Mouse (Mus musculus) liver, embryonic 15.5 days (tissue): Measurements from ENCODE around the gene Tanc2. TPM values are rescaled to one million over a fixed set of nuclear protein-coding genes. Genes with fewer than 3 reads are reported as not detected.
A peak's percentile ranks its signal among the peaks of the same experiment; 100 is the strongest.

Experiments
- ATAC-seq: fragments of 200-750 bp; cut with Nextera tagmentation; 2 replicates; pipeline ENCODE4 v1.8.0; 2017; ENCODE audit warnings: moderate number of reproducible peaks, mild to moderate bottlenecking, moderate library complexity; ENCODE audit not compliant: insufficient read depth
- H3K27ac ChIP-seq: fragments of 300-500 bp; sonication (generic); replicated peaks from 2 replicates; pipeline ENCODE4 v1.5.1; 2015; ENCODE audit warnings: mild to moderate bottlenecking, inconsistent platforms
- H3K27me3 ChIP-seq: fragments of 300-500 bp; sonication (generic); 2 replicates; pipeline ENCODE4 v1.6.1; 2015; ENCODE audit warnings: mild to moderate bottlenecking, inconsistent platforms
- H3K36me3 ChIP-seq: fragments of 300-500 bp; sonication (generic); replicated peaks from 2 replicates; pipeline ENCODE4 v1.6.1; 2015; ENCODE audit warnings: moderate library complexity, mild to moderate bottlenecking, inconsistent platforms
- H3K4me1 ChIP-seq: fragments of 300-500 bp; sonication (generic); replicated peaks from 2 replicates; pipeline ENCODE4 v1.6.1; 2015; ENCODE audit warnings: inconsistent platforms
- H3K4me2 ChIP-seq: fragments of 300-500 bp; sonication (generic); 2 replicates; pipeline ENCODE4 v1.6.1; 2015; ENCODE audit warnings: moderate library complexity, mild to moderate bottlenecking, inconsistent platforms
- H3K4me3 ChIP-seq: fragments of 300-500 bp; sonication (generic); replicated peaks from 2 replicates; pipeline ENCODE4 v1.5.1; 2015; ENCODE audit warnings: mild to moderate bottlenecking, inconsistent platforms
- H3K9ac ChIP-seq: fragments of 300-500 bp; sonication (generic); 2 replicates; pipeline ENCODE4 v1.6.1; 2015; ENCODE audit warnings: moderate library complexity, mild to moderate bottlenecking, inconsistent platforms
- H3K9me3 ChIP-seq: fragments of 300-500 bp; sonication (generic); replicated peaks from 2 replicates; pipeline ENCODE4 v1.6.1; 2016; ENCODE audit warnings: inconsistent platforms
- WGBS: fragments of 180-500 bp; shearing (Covaris S2); methylation state at CpG from one replicate; pipeline ENCODE4 v1.1.7; 2015; ENCODE audit warnings: mixed read lengths; ENCODE audit not compliant: insufficient replicate concordance; 5-methylcytosine and 5-hydroxymethylcytosine counted together
- polyA plus RNA-seq: library from polyadenylated mRNA; unstranded; fragments of >200 nt; fragmentation: Nextera tagmentation; extraction: Ambion mirVana; gene quantifications from 2 replicates; pipeline ENCODE4 v1.2.1, GENCODE M21; 2015

Gene Tanc2
- polyA plus RNA-seq, 1 experiment from 2014 or later = 1.2 TPM

DNA sequence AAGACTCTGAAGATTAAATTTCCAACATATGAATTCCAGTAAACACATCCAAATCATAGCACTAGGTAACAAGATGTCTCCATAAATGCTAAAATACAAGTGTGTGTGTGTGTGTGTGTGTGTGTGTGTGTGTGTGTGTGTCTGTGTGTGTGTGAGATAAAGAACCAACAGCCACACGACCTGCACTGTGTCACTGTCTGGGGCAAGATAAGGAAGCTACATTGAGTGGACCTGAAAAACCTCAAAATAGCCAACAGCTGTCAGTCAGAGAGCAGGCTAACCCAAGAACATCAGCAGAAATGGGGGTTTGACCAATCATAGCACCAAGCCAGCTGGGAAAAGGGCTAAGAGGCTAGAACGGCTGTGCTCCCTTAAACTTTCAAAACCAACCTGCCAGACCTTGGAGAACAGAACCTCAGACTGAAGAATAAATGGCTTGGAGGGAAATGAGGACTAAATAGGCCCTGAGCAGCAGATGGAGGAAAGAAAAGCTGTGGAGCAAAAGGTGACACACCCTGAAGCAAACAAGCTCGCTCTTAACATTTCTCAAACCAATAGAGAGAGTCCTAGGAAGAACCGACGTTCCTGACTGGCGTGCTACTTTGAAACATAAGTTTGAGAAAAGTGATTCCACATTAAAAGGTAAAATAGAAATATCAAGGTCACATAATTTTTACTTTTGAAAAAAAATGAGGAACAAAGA is 30.8 kb upstream of the Tanc2 start:
- peaks cover 9% of the 10 kb centered on the region for H3K4me1 ChIP-seq
- H3K4me2 ChIP-seq = peak overlapping the region; percentile 31; the same call in 1 of the 2 replicates
- peak overlapping the region; percentile 72 for H3K27ac ChIP-seq
- H3K9ac ChIP-seq = no peak overlapping the region
- WGBS = 35% methylated on average over 6 of the region's 6 CpGs
- H3K27me3 ChIP-seq = no peaks in the 10 kb centered on the region
- no peaks in the 10 kb centered on the region for H3K9me3 ChIP-seq
- H3K4me3 ChIP-seq = no peak overlapping the region
- ATAC-seq = peak; percentile 92
- H3K36me3 ChIP-seq = no peaks in the 10 kb centered on the region

DNA sequence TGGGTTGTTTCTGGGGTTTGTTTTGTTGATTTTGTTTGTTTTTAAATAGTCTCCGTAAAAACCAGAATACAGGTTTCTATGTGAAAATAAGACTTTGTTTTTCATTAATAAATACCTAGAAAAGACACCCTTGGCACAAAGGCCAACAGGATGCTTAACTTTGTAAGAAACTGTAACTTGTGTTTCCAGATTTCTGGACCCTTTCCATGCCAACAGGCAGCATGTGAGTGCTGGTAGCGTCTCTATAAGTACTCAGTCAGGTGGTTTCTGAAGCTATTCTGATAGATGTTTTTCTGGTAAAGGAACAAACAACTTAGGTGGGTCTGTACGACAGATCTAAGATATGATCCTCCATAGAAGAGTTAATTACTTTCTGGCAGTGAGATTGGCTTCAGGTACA is 26.2 kb upstream of the Tanc2 start:
- no peaks in the 10 kb centered on the region for H3K9me3 ChIP-seq
- no peak overlapping the region for H3K9ac ChIP-seq
- WGBS = 68% methylated on average over 3 of the region's 3 CpGs
- H3K36me3 ChIP-seq = no peaks in the 10 kb centered on the region
- H3K4me2 ChIP-seq = no peak overlapping the region
- H3K27me3 ChIP-seq = peaks cover 8% of the 10 kb centered on the region; the same call in 1 of the 2 replicates
- no peak overlapping the region for H3K4me3 ChIP-seq
- peaks cover 6% of the 10 kb centered on the region for H3K4me1 ChIP-seq
- no peak overlapping the region for H3K27ac ChIP-seq
- ATAC-seq = no peak

DNA sequence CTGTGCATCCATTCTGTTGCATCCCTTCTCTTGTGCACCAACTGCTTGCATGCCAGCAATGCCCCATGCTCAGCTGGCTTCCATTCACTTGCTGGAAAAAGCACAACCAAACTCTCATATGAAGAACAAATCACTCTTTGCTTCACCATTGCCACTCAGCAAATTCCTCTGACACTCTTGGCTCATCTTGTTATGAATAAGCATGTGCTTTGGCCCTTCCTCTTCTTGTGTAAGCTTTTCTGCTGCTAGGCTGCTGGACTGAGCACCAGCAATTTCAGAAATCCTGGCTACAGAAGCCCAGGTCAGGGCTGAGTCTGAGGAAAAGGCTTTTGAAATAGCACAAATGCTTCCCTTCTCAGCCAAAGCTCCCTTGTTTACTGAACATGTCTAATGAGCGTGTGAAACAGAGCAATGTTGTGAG is 22.6 kb upstream of the Tanc2 start:
- no peak overlapping the region for H3K27ac ChIP-seq
- no peaks in the 10 kb centered on the region for H3K4me1 ChIP-seq
- no peak overlapping the region for H3K4me3 ChIP-seq
- no peak for ATAC-seq
- WGBS = 34% methylated on average over 1 of the region's 1 CpGs
- peaks cover 13% of the 10 kb centered on the region; the same call in 1 of the 2 replicates for H3K27me3 ChIP-seq
- no peaks in the 10 kb centered on the region for H3K36me3 ChIP-seq
- no peak overlapping the region for H3K9ac ChIP-seq
- H3K4me2 ChIP-seq = no peak overlapping the region
- H3K9me3 ChIP-seq = no peaks in the 10 kb centered on the region

DNA sequence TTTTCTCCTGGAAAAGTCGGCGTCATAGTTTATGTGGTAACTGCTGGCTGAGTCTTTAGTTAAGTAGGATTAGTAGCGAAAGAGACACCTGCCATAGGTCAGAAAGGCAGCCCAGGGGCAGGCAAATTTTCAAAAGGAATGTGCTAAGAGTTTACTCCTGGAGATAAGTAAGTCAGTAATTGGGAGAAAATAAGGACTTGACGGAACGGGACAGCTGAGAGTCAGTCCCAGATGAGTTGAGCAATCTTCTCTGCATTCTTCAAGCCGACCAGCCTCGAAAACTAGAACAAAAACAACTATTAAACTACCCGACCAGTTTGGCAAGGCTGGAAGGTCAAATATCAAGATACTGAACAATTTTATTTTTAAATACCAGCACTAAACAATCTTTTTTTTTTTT is 17.8 kb upstream of the Tanc2 start:
- 59% methylated on average over 8 of the region's 8 CpGs for WGBS
- Histone ChIP-seq H3K36me3 (no peaks in the 10 kb centered on the region), H3K9ac (no peak overlapping the region), H3K4me1 (no peaks in the 10 kb centered on the region), H3K27me3 (0 out of 2 replicates have a peak, but pooled peaks cover 7% of the 10 kb centered on the region), H3K4me3 (no peak overlapping the region), H3K4me2 (no peak overlapping the region), H3K9me3 (no peaks in the 10 kb centered on the region), H3K27ac (no peak overlapping the region)
- ATAC-seq = no peak

DNA sequence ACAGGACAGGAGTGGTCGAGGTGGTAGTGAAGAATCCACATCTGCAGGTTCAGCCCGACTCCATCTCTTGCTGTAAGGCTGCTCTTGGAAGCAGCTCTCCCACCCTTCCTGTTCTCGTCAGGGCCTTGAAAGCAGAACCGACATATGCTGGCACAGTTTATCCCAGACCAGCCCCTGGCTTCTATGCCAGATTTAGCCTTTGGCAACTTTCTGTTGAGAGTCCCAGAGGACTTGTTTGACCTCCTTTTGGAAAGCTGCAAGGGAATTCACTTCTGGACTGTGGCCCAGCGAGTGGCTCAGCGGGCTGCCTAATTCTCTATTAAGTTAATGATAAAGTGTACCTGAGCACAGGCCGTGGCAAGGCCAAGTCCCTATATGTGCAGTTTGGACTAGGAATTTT is 15.5 kb upstream of the Tanc2 start:
- no peak overlapping the region for H3K9ac ChIP-seq
- no peak for ATAC-seq
- H3K4me1 ChIP-seq = no peaks in the 10 kb centered on the region
- H3K4me2 ChIP-seq = no peak overlapping the region
- H3K36me3 ChIP-seq = no peaks in the 10 kb centered on the region
- H3K4me3 ChIP-seq = no peak overlapping the region
- no peaks in the 10 kb centered on the region for H3K9me3 ChIP-seq
- H3K27ac ChIP-seq = no peak overlapping the region
- WGBS = 57% methylated on average over 7 of the region's 7 CpGs
- 0 out of 2 replicates have a peak, but pooled peaks cover 4% of the 10 kb centered on the region for H3K27me3 ChIP-seq

- no peak for ATAC-seq
These were observed 12.6 kb upstream of the Tanc2 start for GRCm38 (mm10) chr11:105577211-105577610.

DNA sequence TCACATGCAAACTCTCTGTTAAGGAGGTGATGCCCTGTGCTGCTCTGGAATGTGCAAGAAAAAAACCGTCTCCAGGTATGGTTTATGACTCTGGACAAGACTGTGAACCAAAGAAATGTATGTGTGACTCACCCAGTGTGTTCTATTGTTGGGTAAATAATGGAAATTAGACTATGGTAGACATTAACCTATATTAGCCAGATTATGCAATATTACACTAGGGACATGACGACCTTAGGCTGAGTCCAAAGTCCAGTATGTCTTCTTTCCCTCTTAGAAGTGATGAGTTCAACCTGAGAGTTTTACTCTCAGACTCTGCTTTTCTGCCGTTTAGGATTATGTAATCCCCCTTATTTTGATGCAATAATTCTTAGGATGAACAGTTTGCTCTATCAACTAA is 7.8 kb upstream of the Tanc2 start:
- Histone ChIP-seq H3K4me3 (no peak overlapping the region), H3K4me1 (no peaks in the 10 kb centered on the region), H3K27me3 (no peaks in the 10 kb centered on the region), H3K4me2 (no peak overlapping the region), H3K9me3 (no peaks in the 10 kb centered on the region), H3K36me3 (no peaks in the 10 kb centered on the region), H3K9ac (no peak overlapping the region), H3K27ac (no peak overlapping the region)
- ATAC-seq = no peak
- 51% methylated on average over 3 of the region's 3 CpGs for WGBS

More at GRCm38 (mm10) chr11:105577211-105577610, 12.6 kb upstream of the Tanc2 start:
- Histone ChIP-seq H3K36me3 (no peaks in the 10 kb centered on the region), H3K27ac (no peak overlapping the region), H3K9ac (no peak overlapping the region), H3K4me1 (no peaks in the 10 kb centered on the region), H3K27me3 (no peaks in the 10 kb centered on the region), H3K4me3 (no peak overlapping the region), H3K4me2 (no peak overlapping the region), H3K9me3 (no peaks in the 10 kb centered on the region)

GRCm38 (mm10) chr11:105589231-105589876 is 432 bp upstream of the Tanc2 start:
- Histone ChIP-seq H3K9ac (peak overlapping the region; percentile 78), H3K9me3 (no peaks in the 10 kb centered on the region), H3K27me3 (peaks cover 15% of the 10 kb centered on the region), H3K4me1 (peaks cover 13% of the 10 kb centered on the region), H3K4me3 (peak overlapping the region; percentile 70), H3K36me3 (no peaks in the 10 kb centered on the region), H3K27ac (peak overlapping the region; percentile 62; the same call in 1 of the 2 replicates), H3K4me2 (peak overlapping the region; percentile 99)
- ATAC-seq = peak; percentile 90
- under 1% methylated on average over 36 of the region's 70 CpGs for WGBS

DNA sequence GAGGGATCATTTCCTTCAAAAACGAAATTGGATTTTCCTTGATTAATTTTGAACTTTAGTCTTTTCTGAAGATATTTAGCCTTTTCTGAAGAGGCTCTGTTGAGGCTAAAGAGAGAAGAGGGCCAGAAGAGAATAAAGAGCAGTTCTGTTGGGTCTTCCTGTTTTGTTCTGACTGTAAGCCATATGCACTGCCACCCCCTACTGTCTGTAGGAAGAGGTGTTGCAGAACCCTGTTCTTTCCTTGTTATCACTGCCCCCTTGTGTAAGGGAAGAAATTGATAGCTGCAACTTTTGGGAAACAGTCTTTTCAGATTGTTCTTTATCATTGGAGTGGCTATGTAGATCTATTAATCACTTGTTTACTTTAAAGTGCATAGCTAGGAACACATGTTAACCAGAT is 2.1 kb downstream of the Tanc2 start:
- no peak for ATAC-seq
- H3K27ac ChIP-seq = no peak overlapping the region
- H3K36me3 ChIP-seq = no peaks in the 10 kb centered on the region
- H3K4me1 ChIP-seq = peaks cover 13% of the 10 kb centered on the region
- no peak overlapping the region for H3K4me3 ChIP-seq
- no peaks in the 10 kb centered on the region for H3K9me3 ChIP-seq
- no peak overlapping the region for H3K9ac ChIP-seq
- peaks cover 15% of the 10 kb centered on the region for H3K27me3 ChIP-seq
- 26% methylated on average over 1 of the region's 1 CpGs for WGBS
- no peak overlapping the region for H3K4me2 ChIP-seq

DNA sequence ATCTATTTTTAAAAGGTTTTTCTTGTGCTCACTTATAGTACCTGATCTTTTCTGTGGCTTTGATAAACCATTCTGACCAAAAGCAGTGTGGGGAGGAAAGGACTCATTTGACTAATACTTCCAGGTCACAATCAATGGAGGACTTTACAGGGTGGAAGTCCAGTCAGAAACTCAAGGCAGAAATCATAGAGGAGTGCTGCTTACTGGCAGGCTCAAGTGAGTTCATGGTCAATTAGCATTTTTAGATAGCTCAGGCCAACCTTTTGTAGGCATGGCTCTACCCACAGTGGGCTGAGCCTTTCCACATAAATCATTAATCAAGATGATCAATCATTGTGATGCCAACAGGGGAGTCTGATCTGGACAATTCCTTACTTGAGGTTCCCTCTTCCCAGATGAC is 12.4 kb downstream of the Tanc2 start:
- Histone ChIP-seq H3K9me3 (no peaks in the 10 kb centered on the region), H3K9ac (no peak overlapping the region)

DNA sequence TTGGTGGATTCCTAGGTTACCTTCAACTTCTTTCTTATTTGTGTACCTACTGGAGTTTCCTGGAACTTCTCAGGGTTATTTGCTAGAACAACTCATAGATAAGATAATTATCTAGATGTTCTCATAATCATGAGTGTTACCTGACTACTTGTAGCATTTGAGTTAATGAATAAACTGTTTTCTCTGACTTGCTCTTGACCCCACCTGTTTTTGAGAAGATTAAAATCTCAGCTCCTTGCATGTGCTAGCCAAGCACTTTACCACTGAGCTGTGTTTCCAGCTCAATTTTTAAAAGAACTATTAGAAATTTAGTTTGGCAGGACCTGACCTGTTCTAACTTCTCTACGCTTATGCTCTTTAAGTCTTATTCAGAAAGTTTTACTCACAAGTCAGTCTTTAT is 36.4 kb downstream of the Tanc2 start:
- Histone ChIP-seq H3K4me2 (no peak overlapping the region), H3K9ac (no peak overlapping the region), H3K9me3 (no peaks in the 10 kb centered on the region), H3K4me3 (no peak overlapping the region), H3K27ac (no peak overlapping the region), H3K36me3 (no peaks in the 10 kb centered on the region), H3K27me3 (no peaks in the 10 kb centered on the region), H3K4me1 (no peaks in the 10 kb centered on the region)
- no peak for ATAC-seq
- WGBS = 82% methylated on average over 1 of the region's 1 CpGs

More for the DNA sequence above, 12.4 kb downstream of the Tanc2 start:
- no peak for ATAC-seq
- no peaks in the 10 kb centered on the region for H3K36me3 ChIP-seq
- no peak overlapping the region for H3K4me3 ChIP-seq
- no peaks in the 10 kb centered on the region for H3K27me3 ChIP-seq
- no peak overlapping the region for H3K4me2 ChIP-seq
- H3K27ac ChIP-seq = no peak overlapping the region
- no peaks in the 10 kb centered on the region for H3K4me1 ChIP-seq

DNA sequence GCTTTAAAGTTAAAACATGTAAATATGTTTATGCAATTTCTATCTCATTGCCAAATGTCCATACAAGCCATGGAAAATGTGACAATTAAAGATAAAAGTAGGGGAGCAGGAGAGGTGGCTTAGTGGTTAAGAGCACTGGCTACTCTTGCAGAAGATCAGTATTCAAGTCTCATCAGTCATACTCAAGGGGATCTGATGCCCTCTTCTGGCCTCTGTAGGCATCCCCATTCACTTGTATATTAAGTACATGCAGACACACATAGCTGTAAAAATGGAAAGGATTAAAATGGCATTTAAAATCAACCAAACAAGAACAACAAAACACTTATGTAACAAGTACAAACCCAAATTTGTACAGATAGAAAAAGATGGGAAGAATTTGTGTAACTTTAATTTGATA is 54.2 kb downstream of the Tanc2 start:
- no peak for ATAC-seq
- no peak overlapping the region for H3K4me2 ChIP-seq
- H3K27ac ChIP-seq = no peak overlapping the region
- no peaks in the 10 kb centered on the region for H3K4me1 ChIP-seq
- H3K9me3 ChIP-seq = no peaks in the 10 kb centered on the region
- no peaks in the 10 kb centered on the region for H3K27me3 ChIP-seq
- no peak overlapping the region for H3K4me3 ChIP-seq
- H3K36me3 ChIP-seq = no peaks in the 10 kb centered on the region
- H3K9ac ChIP-seq = no peak overlapping the region
